Mouse (Mus musculus) embryo, embryonic 9.5 days (tissue): ENCODE results near the gene Agbl4.

Experiments
- DNase-seq: peaks from one replicate; pipeline ENCODE4 v3.0.0-alpha.2; 2017; ENCODE audit errors: extremely low spot score

Gene Agbl4

GRCm38 (mm10) chr4:111579115-111579862 is 1181.8 kb downstream of the Agbl4 start:
- DNase-seq: no peak

GRCm38 (mm10) chr4:111579863-111580224 is 1182.4 kb downstream of the Agbl4 start:
- no peak for DNase-seq

GRCm38 (mm10) chr4:111580239-111580638 is 1182.8 kb downstream of the Agbl4 start:
- DNase-seq: no peak

- DNase-seq: no peak
Measured at GRCm38 (mm10) chr4:111583562-111584237, 1186.2 kb downstream of the Agbl4 start.

GRCm38 (mm10) chr4:111584286-111584685 is 1186.8 kb downstream of the Agbl4 start:
- DNase-seq: no peak

- DNase-seq: no peak
Measured at GRCm38 (mm10) chr4:111588211-111588610, 1190.8 kb downstream of the Agbl4 start.

- DNase-seq: no peak
Measured at GRCm38 (mm10) chr4:111589467-111590170, 1192.2 kb downstream of the Agbl4 start.

- DNase-seq: no peak
Measured at GRCm38 (mm10) chr4:111594655-111595295, 1197.3 kb downstream of the Agbl4 start.

- no peak for DNase-seq
Measured at GRCm38 (mm10) chr4:111597249-111597661, 1199.8 kb downstream of the Agbl4 start.

GRCm38 (mm10) chr4:111597986-111598385 is 1200.5 kb downstream of the Agbl4 start:
- DNase-seq: no peak

GRCm38 (mm10) chr4:111603194-111603593 is 1205.7 kb downstream of the Agbl4 start:
- no peak for DNase-seq

- DNase-seq: no peak
Measured at GRCm38 (mm10) chr4:111607826-111608500, 1210.5 kb downstream of the Agbl4 start.

- DNase-seq: no peak
Measured at GRCm38 (mm10) chr4:111621865-111622264, 1224.4 kb downstream of the Agbl4 start.

- no peak for DNase-seq
Measured at GRCm38 (mm10) chr4:111624914-111625313, 1227.5 kb downstream of the Agbl4 start.

GRCm38 (mm10) chr4:111626118-111626830 is 1228.8 kb downstream of the Agbl4 start:
- DNase-seq: peak; percentile 79

GRCm38 (mm10) chr4:111632615-111633014 is 1235.2 kb downstream of the Agbl4 start:
- DNase-seq: no peak

- no peak for DNase-seq
Measured at GRCm38 (mm10) chr4:111635538-111636124, 1238.2 kb downstream of the Agbl4 start.

- no peak for DNase-seq
Measured at GRCm38 (mm10) chr4:111638948-111639708, 1241.7 kb downstream of the Agbl4 start.

GRCm38 (mm10) chr4:111645117-111645830 is 1247.8 kb downstream of the Agbl4 start:
- DNase-seq: no peak
